Mouse (Mus musculus): Measurements from ENCODE around the gene Ccdc146.

Gene Ccdc146

DNA sequence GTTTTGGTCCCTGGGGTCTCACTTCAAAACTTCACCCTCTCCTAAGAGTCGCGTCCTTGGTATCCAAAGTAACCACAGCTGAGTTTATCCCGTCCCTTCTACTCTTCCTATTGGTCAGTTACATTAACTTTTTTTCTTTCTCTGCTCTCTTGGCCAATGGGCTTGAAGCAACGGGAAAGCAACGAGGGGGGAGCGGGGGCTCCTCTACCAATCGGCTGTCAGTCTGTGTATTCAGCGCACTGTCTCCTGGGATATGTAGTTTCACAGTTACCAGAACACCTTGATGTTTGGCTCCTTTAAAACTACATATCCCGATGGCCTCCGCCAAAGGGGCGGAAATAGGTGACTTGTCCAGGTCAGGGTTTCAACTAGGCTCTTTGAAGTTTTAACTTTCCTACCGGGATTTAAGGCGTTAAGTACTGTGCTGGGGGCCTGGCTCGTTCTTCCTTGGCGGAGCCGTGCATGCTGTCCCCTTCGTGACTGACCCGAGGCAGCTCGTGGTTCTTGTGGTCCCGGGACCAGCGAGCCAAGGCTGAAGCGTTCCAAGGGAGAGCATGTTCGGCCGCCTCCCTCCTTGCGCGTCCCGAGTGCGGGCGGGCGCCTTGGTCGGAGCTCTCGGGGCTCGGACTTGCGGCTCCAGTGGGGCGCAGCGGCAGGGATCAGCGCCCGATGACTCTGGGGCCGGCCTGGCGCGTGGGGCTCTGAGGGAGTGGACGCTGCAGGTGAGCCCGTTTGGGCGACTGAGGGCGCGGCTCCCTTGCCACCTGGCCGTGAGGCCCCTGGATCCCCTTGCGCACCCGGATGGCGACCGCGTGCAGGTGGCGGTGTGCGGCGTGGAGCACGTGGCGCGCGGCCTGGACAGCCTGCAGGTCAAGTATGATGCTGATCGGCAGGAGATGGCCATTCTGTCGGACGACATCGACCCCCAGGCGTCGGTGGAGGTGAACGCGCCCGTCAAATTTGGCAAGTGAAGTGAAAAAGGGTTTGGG is at the start of gene Ccdc146, which contains the start of gene Fam185a:
Ccdc146 (minus strand) TSS at position 64 of the 989 bp plus-strand sequence.
Fam185a (plus strand) TSS at position 345 of the 989 bp plus-strand sequence.
- peak; percentile 84 for DNase-seq (ENCODE audit: extremely low spot score, low spot score)

DNA sequence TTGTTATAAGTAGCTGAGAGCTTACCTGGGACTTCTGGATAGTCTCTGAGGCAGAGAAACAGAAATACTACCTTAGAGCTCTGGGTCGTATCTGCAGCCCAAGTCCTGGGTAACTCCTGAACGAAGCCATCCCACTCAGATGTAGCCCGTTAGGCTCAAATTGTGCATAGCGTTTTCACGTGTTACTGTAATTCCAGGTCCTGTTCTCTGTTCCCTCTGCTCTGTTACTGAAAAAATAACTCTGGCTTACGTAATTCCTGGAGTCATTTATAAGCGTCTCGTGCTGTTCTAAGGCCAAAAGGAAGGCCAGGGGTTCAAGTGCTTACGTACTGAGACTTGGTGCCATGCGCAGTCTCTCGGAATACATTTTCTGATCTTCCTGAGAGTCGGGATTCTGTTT is 43.6 kb upstream of the Ccdc146 start:
- DNase-seq (ENCODE audit: extremely low spot score, low spot score): no peak

DNA sequence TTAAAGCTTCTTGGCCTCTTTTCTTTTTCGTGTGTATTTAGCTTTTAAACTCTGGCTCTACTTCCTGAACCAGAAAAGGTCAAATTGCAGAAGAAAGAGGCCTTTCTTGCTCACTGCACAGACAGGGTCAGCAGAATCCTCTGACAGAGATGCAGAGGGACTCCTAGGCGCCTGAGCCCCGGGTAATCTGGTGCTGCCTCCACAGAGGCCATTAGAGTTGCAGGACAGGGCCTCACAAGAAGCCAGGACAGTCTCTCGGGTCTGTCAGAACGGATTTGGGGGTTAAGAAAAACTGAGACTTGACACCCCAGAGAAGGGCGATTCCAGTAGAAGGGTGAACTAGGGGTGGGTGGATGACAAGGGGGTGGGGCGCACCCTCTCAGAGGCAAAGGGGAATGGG is 42.9 kb upstream of the Ccdc146 start:
- DNase-seq (ENCODE audit: extremely low spot score, low spot score): no peak

DNA sequence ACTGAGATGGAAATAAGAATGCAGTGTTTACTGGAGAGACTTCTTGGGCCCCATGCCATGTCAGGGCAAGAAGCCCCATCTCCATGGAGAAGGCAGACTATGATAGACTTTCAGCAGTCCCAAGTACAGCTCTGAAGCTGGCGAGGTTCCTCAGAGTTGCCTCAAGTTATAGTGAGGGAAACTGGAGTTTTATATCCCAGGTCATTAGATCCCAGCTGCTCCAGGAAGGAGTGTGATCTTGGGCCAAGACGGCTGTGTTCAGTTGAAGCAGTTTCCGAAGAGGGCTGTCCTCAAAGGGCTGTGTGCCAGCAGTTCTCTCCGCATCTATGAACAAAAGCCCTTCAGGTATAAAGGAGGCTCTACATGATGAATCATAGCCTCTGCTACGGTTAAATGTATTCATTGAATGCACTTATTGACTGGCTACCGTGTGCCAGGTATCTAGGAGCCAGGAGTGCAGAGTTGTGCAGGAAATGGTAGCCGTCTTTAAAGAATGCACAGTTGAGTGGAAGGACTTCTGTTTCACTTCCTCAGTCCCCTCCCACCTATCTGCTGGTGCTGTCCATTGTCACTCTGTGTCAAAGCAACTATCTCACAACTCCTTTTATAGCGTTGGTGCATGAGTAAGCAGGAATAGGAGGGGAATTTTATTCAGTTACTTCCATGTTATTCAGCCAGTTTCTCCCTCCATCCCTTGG is 16.5 kb upstream of the Ccdc146 start:
- DNase-seq (ENCODE audit: extremely low spot score, low spot score): no peak

DNA sequence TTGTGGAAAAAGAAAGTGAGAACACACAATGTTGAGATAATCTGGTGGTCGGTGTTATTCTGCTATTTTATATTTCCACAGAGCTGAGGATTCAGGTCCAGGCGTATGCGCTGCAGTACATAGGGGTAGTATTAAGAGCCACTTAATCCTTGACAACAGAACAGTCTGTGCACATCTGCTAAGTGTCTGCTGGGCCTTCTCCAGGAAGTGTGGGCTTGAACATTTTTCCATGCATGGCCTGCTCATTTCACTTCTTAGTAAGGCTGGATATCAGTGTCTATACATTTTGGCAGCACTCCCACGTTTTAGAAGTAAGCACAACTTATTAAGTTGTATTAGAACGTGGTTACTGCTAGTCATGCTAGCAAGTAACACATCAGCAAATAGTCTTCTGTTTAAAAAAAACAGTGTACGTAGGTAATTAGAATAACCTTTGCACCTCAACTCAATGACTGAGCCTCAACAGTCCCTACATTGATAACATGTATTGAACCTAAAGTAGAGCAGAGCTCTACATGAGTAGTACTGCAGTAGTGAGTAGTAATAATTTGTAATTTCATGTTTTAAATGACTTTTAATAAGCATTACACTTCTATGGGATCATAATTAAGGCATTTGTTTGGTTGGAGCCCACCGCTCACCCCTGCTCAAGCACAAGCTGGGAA is 15.1 kb upstream of the Ccdc146 start:
- no peak for DNase-seq (ENCODE audit: extremely low spot score, low spot score)

DNA sequence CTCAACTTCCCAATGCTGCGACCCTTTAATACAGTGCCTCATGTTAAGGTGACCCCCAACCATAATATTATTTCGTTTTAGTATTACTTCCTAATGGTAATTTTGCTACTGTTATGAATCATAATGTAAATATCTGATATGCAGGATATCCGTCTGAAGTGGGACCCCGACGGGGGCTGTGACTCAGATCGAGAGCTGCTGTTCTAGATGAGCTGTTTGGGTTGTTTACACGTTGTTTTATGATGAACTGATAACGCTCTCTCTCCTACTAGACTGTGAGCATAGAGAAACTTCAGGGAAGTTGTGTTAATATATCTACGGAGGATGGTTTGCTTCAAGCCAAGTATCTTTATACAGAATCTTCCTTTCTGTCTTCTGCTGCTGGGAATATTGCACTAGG is 14.0 kb upstream of the Ccdc146 start:
- no peak for DNase-seq (ENCODE audit: extremely low spot score, low spot score)

DNA sequence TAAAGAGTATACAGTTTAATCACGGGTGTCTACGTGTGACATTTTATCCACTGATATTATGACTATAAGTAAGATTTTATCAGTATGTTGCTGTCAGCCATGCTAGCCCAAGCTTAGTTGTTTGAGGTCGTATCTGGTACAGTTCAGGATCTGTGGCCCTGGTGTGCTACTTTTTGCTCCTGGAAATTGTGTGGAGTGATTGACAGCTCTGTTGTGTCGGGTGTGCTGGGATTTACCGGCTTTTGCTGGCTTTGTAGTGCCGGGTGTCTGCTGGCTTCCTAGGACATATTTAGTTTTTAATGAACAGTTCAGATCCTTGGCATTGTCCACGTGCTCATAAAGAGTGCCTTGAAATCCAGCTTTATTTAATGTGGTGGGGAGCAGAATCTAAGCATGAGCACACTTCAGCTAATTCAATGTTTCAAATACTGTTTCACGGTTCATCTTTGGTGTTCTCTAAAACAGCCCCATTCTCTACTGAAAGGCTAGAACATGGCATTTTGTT is 12.0 kb upstream of the Ccdc146 start:
- DNase-seq (ENCODE audit: extremely low spot score, low spot score): no peak

DNA sequence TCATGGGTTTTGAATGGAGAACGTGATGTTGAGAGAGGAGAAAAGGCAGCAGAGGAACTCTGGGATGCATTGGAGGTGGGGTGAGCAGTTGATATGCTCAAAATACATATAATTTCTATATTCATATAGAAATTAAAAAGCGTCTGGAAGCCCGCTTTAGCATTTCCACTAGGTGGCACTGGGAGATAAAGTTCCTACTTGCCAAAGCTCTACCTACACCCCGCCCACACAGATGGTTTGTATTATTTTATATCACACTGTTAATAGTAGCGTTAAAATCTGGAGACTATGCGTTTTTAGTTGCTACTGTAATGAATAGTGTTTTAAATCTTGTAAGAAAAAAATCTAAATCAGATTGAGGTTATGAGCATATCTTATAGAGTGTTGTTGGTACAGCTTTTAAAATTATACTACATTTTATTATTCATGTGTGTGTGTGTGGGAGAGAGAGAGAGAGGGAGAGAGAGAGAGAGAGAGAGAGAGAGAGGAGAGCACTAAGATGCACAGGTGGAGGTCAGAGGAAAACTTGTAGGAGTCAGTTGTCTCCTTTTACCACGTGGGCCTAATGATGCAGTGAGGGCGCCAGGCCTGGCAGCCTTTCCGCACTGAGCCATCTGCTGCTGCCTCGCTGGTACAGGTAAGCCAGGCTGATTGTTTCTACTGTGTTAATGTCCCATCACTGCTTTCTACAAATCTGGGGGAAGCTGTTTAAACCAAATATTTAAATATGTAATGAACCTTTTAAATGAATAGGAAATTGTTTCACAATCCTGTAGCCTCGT is 9.9 kb upstream of the Ccdc146 start:
- DNase-seq (ENCODE audit: extremely low spot score, low spot score): no peak

DNA sequence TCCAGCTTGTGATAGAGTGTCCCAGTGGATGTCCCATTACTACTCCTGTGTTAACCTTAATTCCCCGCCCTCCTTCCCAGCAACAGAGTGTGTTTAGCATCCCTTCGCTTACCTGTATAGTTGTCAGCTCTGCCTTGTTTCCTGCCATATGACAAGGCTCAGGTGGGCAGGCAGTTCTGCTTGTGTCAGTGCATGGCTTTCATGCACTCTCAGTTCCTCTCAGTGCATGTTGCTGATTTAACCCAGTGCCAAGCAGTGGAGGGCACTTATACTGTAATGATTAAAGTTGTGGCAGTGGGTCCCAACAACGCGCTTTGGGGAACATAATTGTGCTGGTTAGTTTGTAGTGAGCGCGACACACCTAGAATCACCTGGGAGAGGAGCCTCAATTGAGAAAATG is 2.2 kb upstream of the Ccdc146 start:
- DNase-seq (ENCODE audit: extremely low spot score, low spot score): no peak

DNA sequence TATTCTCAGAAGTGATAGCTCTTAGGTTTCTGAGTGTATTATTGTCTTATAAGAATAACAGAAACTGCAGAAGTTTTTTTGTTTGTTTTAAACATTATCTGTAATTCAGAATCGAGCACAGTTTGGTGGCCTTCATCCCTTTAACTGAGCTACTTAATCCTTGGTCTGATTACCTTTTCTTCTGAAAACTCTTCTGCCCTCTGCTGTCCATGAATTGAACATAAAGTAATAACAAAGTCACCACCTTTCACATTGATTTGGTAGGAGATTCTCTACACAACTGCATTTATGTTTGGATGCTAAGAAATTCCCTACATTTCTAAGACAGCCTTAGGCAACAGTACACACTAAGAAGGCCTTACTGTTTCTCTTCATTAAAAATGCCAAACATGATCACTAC is 3.9 kb downstream of the Ccdc146 start:
- DNase-seq (ENCODE audit: extremely low spot score, low spot score): no peak

DNA sequence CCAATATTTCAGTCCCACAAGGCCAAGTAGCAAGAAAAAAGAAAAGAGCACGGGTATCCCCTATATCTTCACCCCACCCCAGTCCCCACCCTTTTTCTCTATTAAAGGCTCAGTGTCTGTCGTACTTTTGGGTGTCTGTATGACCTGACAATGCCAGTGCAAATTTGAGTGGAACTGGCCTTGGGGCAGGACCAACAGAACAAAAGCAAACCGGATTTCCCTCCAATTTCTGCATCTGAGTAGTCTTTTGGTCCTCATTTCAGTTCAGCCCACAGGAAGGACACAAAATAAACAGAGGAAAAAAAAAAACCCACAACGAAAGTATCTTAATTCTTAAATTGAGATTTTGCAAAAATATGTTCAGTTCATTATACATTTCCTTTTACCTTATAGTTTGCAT is 5.9 kb downstream of the Ccdc146 start:
- no peak for DNase-seq (ENCODE audit: extremely low spot score, low spot score)

DNA sequence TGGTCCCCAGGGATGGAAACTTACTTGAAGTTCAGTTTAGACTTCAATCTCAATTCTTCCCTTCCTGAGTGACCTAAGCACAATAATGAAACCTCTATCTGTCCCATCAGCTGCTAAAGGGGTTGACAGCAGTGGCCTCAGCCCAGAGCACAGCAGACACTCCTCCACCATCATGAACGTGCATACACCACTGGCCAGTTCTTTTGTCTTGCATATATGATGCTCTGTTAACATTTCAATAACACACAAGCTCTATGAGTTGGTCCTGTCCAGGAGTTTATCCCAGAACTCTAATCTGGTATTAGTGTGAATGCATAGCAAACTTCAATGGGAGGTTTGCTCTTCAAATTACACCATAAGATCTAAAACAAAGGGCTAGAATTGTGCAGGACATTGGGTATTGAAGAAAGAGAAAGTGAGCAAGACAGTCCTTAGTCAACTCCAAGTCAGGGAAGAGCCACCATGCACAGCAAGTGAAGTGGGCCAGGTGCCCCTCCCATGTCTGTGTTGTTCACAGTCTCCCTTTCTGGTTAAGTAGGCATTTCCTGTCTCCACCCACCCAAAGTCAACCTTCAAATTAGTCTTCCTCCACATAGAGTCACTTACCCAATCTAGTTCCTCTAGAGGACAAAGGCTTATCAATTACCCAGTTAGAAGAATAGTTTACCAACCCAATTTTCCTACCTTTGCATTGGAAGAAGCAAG is 10.2 kb downstream of the Ccdc146 start:
- DNase-seq (ENCODE audit: extremely low spot score, low spot score): no peak

DNA sequence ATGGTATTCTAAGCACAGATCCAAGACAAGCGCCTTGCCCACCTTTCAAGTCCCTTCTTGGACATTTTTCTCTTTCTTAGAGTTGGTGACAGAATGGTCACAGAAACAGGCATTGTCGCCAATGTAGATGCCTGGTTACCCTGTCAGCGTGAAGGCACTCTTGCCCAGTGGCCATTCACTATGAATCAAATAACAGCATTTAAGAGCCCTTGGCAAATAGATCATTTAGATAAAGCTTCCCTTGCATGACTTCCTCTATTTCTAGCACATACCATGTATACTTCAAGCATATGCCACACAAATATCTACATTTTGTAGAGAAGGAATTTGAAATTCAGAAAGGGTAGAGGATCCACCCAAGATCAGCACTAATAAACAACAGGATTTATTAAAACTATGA is 11.2 kb downstream of the Ccdc146 start:
- DNase-seq (ENCODE audit: extremely low spot score, low spot score): no peak

DNA sequence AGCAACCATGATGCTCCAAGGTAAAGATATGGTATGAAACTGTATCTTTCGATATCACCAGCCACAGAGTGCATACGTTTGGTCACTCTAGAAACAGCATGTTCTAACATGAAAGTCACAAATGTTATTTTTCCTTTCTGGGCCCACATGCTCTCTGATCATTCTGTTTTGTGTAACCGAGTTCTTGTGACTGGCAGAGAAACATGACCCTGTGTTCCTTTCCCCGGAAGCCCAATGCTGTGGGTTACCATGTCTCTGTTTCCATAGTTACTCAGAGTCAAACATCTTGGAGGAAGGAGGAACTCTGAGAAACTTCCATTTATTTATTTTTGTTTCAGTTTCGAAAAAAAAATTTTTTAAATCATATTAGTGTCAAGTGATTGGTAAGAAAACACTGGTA is 12.4 kb downstream of the Ccdc146 start:
- no peak for DNase-seq (ENCODE audit: extremely low spot score, low spot score)

DNA sequence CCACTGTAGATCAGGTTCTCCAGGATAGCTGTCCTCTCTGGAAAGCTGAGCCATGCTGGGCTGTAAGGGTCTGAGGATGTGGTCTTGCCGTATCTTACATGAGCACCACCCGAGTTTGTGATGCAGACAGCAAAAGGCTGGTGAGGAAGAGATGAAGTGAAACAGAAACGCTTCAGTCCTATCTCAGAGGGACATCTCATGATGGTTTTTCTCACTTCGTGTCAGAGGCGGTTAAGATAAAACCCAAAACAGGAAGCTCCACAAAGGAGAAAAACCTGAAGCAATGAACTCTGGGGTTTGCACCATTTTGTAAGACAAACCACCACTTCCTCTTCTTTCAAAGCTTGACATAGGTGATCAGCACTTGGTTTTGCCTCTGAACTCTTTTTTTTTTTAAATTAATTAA is 13.2 kb downstream of the Ccdc146 start:
- DNase-seq (ENCODE audit: extremely low spot score, low spot score): no peak

DNA sequence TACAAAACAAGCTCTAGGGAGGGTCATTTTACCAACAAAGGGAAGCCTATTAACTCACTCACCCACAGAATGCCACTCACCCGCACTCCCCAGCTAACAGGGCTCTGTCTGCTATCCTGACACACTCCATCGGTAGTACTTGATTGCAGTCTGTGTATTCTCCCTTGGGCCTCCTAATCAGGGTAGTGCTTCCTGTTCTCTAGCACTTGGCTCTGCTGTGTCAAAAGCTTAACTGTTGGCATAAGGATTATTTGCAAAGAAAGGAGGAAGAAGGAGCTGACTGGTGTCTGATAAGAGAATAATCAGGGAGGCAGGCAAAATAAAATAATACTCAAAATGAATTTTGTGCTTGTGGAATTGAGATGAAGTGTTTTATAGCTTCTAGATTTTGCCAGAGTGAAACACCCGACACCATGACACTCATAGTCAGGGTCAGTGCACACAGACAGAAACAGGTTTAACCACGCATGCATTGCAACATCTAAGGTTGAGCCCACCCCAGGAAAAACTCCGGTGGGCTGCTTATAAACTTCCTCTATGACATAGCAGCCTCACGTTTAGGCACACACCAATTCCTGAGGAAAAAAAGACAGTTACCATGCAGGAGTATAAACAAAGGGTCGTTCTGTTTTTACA is 29.2 kb downstream of the Ccdc146 start:
- no peak for DNase-seq (ENCODE audit: extremely low spot score, low spot score)

DNA sequence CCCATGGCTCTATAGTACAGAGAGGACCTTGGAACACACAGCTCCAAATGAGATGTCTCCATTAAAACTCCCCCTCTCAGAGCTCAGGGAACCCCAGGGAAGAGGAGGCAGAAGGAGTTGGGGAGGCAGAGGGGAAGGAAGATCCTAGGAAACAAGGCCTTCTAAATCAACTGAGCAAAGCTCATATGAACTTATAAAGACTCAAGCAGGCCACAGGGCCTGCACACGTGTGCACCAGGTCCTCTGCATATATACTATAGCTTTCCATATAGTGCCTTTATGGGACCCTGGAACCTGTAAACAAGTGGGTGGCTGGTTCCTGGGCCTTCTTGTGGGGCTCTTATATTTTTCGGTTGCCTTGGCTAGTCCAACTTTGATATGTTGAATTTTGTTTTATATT is 29.9 kb downstream of the Ccdc146 start:
- no peak for DNase-seq (ENCODE audit: extremely low spot score, low spot score)

DNA sequence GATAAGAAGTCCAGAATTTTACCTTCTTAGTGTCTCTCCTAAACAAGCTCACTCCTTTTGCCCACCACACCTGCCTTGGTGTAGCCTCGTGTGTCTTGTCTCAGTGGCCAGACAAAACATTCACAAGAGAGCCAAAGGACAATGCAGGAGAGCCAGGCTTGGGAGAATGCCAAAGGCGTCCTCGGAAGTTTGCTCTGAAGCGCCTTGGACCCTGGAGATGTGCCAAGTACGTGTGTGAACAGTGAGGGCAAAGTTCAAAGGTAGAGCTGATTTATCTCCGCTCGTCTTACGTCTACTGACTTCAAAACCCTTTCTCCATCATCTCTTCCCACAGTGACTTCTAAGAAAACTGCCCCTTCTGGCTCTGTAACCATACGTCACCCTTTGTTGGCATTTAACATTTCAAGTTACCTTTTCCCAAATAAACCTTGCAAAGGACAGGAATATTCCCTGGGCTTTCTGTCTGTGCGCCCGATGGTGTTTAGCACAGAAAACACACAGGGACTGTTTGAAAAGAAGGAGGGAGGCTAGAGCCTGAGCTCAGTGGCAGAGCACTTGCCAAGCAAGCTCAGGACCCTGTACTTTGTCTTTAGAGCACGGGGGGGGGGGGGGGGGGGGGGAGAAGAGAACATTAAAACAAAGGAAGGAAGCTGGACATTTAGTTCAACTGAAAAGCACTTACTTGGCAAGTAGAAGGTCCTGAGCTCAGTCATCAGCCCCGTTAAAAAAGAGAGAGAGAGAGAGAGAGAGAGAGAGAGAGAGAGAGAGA is 32.7 kb downstream of the Ccdc146 start:
- no peak for DNase-seq (ENCODE audit: extremely low spot score, low spot score)

DNA sequence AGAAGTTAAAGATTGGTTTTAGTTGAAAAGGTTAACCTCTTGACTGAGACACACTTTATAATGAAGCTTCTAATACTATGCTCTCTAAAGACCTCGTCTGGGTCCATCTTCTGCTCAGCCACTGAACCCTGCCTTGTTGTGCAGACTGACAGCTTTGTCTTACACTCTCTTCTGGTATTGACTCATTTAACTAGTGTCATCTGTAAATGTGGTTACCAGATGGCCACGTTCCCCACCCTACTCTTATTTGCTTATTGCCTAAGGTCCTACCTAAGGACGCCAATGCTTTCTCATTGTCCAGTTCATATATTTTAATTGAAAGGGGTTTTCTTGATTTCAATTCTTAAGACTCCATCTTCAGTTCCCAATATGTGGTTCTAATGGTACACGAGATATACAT is 35.6 kb downstream of the Ccdc146 start:
- DNase-seq (ENCODE audit: extremely low spot score, low spot score): no peak
